Mouse (Mus musculus): ENCODE results near the gene Zc3h12d.

DNA sequence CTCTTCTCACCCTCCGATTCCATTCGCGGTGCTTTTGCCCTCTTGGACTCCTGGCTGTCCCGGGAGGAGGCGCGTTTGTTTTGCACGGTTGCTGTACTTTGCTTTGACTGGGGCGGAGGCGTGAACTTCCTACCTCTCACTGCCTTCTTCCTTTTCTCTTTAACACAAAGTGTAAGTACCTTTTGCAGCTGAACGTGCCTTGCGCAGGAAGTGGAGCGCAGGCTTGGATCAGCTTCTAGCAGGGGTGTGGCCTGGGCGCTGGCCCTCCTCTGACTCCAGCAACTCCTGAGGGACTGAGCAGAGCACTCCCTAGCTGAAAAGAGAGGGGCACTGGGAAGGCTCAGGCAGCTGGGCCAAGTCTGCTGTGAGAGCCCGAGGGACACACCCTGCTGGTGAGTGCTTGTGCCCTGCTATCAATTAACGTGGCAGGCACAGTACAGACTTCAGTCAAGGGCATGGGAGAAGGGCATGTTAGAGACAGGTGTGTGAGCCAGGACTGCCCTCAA is at the start of gene Zc3h12d:
- TF ChIP-seq CTCF (IDR thresholded peaks at IDR 0.05; ENCODE audit: borderline replicate concordance, extremely low read depth, insufficient read depth, insufficient read length) = no peak
- TF ChIP-seq POLR2A (IDR thresholded peaks at IDR 0.05; ENCODE audit: borderline replicate concordance, extremely low read depth, insufficient read depth, insufficient read length, poor library complexity, severe bottlenecking) = no peak
